Mouse (Mus musculus): ENCODE results near the gene Gal3st4.
"Not testable (repeated sequence)": the region's sequence is repeated elsewhere in the genome, so short reads cannot be mapped to it uniquely, and the experiment has no call there.

Gal3st4 gene

DNA sequence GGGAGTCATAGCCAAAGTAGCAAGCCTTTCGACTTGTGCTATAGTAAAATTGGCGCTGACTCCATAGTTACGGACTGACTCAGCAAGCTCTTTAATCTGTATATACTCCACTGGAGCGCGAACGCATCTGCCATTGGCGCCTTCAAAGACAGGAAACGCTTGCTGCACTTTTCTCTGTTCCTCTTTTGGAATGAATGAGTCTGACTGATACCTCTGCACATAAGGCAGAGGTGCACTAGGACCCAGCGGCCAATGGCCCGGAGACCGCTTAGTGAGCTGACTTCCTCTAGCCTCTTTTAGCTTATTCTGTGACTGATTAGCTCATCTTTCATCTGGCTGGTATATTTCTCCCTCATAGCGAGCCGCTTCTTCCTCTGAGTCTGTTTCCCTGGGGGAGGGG lies 56.0 kb downstream of the Gal3st4 start:
- not testable (repeated sequence) for DNase-seq (ENCODE audit: low spot score in 2 of 2)

Data from spleen, postnatal 4 days (tissue).